Mouse (Mus musculus) layer of hippocampus, adult 2 months (tissue): ENCODE data around the gene Tesmin. TPM values are rescaled to one million over a fixed set of nuclear protein-coding genes. Genes with fewer than 3 reads are reported as not detected.
A peak's percentile ranks its signal among the peaks of the same experiment; 100 is the strongest.

ENCODE experiments used
- DNase-seq, 2 experiments: peaks; one replicate each; pipeline ENCODE4 v3.0.0; 2022; ENCODE audit warnings: low spot score in 2 of 2
- H3K27ac ChIP-seq: fragments of 200-600 bp; 2 replicates; pipeline ENCODE4 v1.8.1; 2022
- H3K4me3 ChIP-seq: fragments of 200-600 bp; 2 replicates; pipeline ENCODE4 v1.8.1; 2022; ENCODE audit warnings: mild to moderate bottlenecking
- CTCF ChIP-seq: fragments of 200-600 bp; conservative IDR thresholded peaks from 2 replicates; pipeline ENCODE4 v1.8.1; 2022; ENCODE audit warnings: antibody characterized with exemption, mild to moderate bottlenecking, moderate library complexity
- total RNA-seq, 2 experiments: library from RNA; stranded (reverse); gene quantifications; 2 replicates each; pipeline ENCODE4 v1.2.3; 2021

Gene Tesmin
- total RNA-seq, 2 experiments from 2014 or later, result 0.20 to 0.33 TPM

- no peak for DNase-seq
- no peak for TF ChIP-seq CTCF
These were observed 46.0 kb downstream of the Tesmin start for GRCm38 (mm10) chr19:3434641-3435040.

DNA sequence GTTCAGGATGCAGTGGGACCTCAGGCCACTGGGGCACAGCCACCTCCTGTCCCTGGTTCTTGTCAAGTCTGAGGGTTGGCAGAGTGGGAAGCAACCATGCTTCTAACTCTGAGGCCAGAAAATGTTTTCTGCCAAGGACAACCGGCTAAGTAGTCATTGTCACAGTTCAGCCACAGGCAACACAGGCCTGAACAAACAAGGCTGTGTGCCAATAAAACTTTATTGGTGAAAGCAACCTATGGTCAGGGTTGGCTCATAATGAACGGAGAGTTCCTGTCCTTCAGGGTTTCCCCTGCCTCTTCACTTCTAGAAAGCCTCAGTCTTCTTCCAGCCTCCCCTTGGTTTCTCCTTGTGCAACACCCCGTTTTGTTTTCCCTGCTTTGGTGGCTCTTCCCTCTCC lies 47.2 kb downstream of the Tesmin start:
- TF ChIP-seq CTCF, result no peak
- Histone ChIP-seq H3K4me3 (no peak overlapping the region), H3K27ac (no peak overlapping the region)
- no peak for DNase-seq

More at GRCm38 (mm10) chr19:3434641-3435040, 46.0 kb downstream of the Tesmin start:
- H3K4me3 ChIP-seq, result no peak overlapping the region
- H3K27ac ChIP-seq, result no peak overlapping the region

DNA sequence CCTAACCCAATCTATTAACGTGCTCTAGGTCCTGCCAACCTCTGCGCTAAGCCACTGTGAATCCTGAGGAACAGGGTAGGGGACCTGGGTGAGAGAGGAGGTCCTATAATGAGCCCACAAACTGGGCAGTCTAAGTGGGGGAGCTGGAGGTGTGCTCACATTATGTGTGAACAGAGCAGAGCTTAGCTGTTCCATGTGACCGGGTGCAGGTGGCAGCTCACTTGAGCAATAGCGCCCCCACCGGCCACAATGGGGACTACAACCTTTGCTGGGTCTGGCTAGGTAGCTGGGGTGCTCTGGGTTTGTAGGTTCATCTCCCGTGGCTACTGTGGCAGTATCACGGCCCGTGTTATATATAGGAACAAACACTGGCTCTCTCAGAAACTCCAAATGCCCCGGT lies 48.2 kb downstream of the Tesmin start:
- TF ChIP-seq CTCF, result peak; percentile 70
- no peak overlapping the region for H3K4me3 ChIP-seq
- no peak for DNase-seq
- no peak overlapping the region for H3K27ac ChIP-seq

DNA sequence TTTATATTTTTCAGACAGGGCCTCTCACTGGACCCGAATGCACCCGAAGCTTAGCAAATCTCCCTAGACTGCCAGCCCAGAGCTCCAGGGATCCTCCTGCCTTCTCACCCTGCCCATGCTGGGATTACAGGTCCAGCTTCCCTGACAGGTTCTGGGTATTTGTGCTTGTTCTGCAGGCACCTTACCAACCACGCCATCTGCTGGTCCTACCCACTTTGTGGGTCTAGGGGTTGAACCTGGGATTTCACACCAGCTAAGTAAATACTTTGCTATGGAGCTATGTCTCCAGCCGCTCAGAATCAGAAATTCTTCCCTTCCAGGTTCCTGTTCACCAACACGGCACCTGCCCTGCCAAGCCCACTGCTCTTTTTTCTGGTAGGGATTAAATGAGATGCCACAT lies 49.3 kb downstream of the Tesmin start:
- Histone ChIP-seq H3K4me3 (no peak overlapping the region), H3K27ac (no peak overlapping the region)
- no peak for DNase-seq
- TF ChIP-seq CTCF, result peak; percentile 55

- no peak overlapping the region for H3K27ac ChIP-seq
- TF ChIP-seq CTCF, result no peak
- no peak for DNase-seq
- H3K4me3 ChIP-seq, result no peak overlapping the region
These were observed 52.0 kb downstream of the Tesmin start for GRCm38 (mm10) chr19:3440667-3441066.

DNA sequence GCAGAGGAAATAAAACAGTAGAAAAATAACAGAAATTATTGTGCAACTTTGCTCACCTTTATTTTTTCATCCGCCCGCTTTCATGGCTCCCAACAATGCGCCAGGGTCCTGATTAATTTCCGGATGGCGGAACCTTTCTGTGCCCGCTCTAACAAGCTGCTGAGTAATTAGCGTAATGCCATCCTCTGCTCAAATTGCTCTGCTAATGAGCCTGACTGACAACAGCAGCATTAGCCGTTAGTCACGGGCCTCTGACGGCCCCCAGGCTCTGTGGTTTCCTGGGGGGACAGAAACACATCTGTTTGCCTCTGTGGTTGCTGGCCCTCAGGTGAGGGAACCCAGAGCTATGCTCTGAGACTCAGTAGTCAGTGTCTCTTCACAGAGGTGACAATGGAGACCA lies 52.4 kb downstream of the Tesmin start:
- H3K27ac ChIP-seq, result no peak overlapping the region
- no peak for TF ChIP-seq CTCF
- no peak for DNase-seq
- H3K4me3 ChIP-seq, result no peak overlapping the region

DNA sequence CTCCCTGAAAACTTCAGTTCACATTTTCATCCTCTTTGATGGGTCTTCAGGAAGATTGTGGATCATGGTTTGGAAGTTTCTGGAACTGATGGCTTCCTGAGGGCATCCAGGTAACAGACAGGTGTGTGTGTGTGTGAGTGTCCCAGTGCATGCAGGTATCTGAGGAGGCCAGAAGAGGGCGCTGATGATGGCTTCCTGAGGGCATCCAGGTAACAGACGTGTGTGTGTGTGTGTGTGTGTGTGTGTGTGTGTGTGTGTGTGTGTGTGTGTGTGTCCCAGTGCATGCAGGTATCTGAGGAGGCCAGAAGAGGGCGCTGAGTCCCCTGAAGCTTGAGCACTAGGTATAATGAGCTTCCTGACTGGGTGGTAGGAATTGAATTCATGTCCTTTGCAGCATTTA lies 58.7 kb downstream of the Tesmin start:
- DNase-seq, result no peak
- no peak for TF ChIP-seq CTCF
- Histone ChIP-seq H3K4me3 (no peak overlapping the region), H3K27ac (no peak overlapping the region)

DNA sequence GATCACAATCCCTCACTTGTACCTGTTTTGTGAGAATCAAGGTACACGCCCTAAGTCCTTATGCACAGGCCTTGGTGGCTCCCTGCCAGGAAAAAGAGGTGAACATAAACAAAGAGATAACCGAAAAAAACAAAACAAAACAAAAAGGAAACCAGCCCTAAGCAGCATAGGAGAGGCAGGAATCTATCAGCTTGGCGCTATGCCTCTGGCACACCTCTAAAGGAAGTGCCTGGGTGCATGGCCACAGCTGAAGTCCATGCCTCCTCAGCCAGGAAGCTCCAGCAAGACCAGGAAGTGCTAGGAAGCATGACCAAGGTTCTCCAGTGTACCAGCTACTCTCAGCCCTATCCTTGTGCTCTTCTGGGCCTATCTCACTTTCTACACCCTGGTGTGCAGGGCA lies 60.6 kb downstream of the Tesmin start:
- no peak for DNase-seq
- H3K4me3 ChIP-seq, result no peak overlapping the region
- TF ChIP-seq CTCF, result no peak
- H3K27ac ChIP-seq, result no peak overlapping the region

DNA sequence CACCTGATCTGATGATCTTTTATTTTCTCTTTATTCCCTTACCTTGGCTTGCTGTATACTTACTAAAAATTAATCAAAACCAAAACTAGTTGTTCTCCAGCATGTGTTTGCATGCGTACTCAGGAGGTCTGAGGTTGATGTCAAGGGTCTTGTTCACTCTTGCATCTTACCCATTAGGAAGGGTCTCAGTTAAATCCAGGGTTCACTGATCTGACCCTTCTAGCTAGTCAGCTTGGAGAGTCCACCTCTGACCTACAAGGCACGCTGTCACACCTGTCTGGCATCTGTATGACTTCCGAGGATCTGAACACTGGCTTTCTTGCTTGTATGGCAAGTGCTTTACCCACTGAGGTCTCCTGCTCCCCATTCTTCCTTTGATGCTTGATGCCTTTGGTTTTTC lies 62.1 kb downstream of the Tesmin start:
- TF ChIP-seq CTCF, result no peak
- Histone ChIP-seq H3K27ac (no peak overlapping the region), H3K4me3 (no peak overlapping the region)
- no peak for DNase-seq

- peak; percentile 96 for TF ChIP-seq CTCF
- H3K4me3 ChIP-seq, result no peak overlapping the region
- peak; percentile 83 to 84 for DNase-seq
- no peak overlapping the region for H3K27ac ChIP-seq
These were observed 62.5 kb downstream of the Tesmin start for GRCm38 (mm10) chr19:3451170-3451569.

DNA sequence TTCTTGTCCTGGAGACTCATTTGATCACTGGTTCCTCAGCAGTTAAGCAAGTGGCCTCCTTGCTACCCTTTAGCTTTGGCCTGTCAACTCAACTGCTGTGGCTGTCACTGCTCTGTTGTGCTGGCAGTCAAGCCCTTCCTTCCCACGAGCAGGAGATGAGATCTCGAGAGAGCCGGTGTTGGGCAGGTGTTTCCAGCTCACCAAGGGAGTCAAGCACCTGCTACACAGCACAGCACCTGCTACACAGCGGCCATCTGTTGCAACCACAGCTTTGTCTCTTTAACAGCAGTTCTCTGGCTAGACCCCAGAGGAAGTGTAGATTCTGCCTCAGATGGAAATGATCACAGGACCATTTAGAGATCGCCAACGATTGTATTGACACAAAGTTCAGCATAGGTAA lies 63.0 kb downstream of the Tesmin start:
- no peak for DNase-seq

More for the DNA sequence above, 63.0 kb downstream of the Tesmin start:
- H3K27ac ChIP-seq, result no peak overlapping the region
- no peak overlapping the region for H3K4me3 ChIP-seq
- no peak for TF ChIP-seq CTCF

Other genes starting within 250 kb of the Tesmin start
- 10 to 100 TPM; 47.6 to 54.4 TPM for gene Mrpl21, start 106.0 kb upstream of the Tesmin start, total RNA-seq
- 10 to 100 TPM; 11.9 to 12.4 TPM for gene Ighmbp2, start 105.8 kb upstream of the Tesmin start, total RNA-seq
- 10 to 100 TPM; 24.8 to 26.3 TPM for gene Cpt1a, start 66.5 kb upstream of the Tesmin start, total RNA-seq
- under 1 TPM in 1 of 2 experiments, not detected in 1; 0.79 TPM for gene Gal, start 25.7 kb downstream of the Tesmin start, total RNA-seq
- 10 to 100 TPM; 82.7 to 88.5 TPM for gene Ppp6r3, start 186.9 kb downstream of the Tesmin start, total RNA-seq